Mouse (Mus musculus) forebrain, embryonic 15.5 days (tissue): ENCODE results near the gene Sarm1. TPM values are rescaled to one million over a fixed set of nuclear protein-coding genes. Genes with fewer than 3 reads are reported as not detected.
A peak's percentile ranks its signal among the peaks of the same experiment; 100 is the strongest.

ENCODE experiments used
- ATAC-seq: fragments of 200-750 bp; cut with Nextera tagmentation; replicated peaks from 2 replicates; pipeline ENCODE4 v1.8.0; 2017; ENCODE audit warnings: mild to moderate bottlenecking, moderate TSS enrichment, moderate library complexity
- H3K27ac ChIP-seq: fragments of 300-500 bp; sonication (generic); replicated peaks from 2 replicates; pipeline ENCODE4 v1.5.1; 2015; ENCODE audit warnings: mild to moderate bottlenecking, inconsistent platforms
- H3K27me3 ChIP-seq: fragments of 300-500 bp; sonication (generic); 2 replicates; pipeline ENCODE4 v1.6.1; 2015; ENCODE audit warnings: inconsistent platforms
- H3K36me3 ChIP-seq: fragments of 300-500 bp; sonication (generic); 2 replicates; pipeline ENCODE4 v1.6.1; 2015; ENCODE audit warnings: mild to moderate bottlenecking, inconsistent platforms
- H3K4me1 ChIP-seq: fragments of 300-500 bp; sonication (generic); 2 replicates; pipeline ENCODE4 v1.6.1; 2015; ENCODE audit warnings: inconsistent platforms
- H3K4me2 ChIP-seq: fragments of 300-500 bp; sonication (generic); replicated peaks from 2 replicates; pipeline ENCODE4 v1.6.1; 2015; ENCODE audit warnings: mild to moderate bottlenecking, inconsistent platforms
- H3K4me3 ChIP-seq: fragments of 300-500 bp; sonication (generic); 2 replicates; pipeline ENCODE4 v1.5.1; 2015; ENCODE audit warnings: mild to moderate bottlenecking, inconsistent platforms
- H3K9ac ChIP-seq: fragments of 300-500 bp; sonication (generic); replicated peaks from 2 replicates; pipeline ENCODE4 v1.6.1; 2015; ENCODE audit warnings: mild to moderate bottlenecking, inconsistent platforms
- H3K9me3 ChIP-seq: fragments of 300-500 bp; sonication (generic); 2 replicates; pipeline ENCODE4 v1.6.1; 2016; ENCODE audit warnings: inconsistent platforms
- WGBS: fragments of 180-500 bp; shearing (Covaris S2); methylation state at CpG from one replicate; pipeline ENCODE4 v1.1.7; 2015; ENCODE audit warnings: mixed read lengths; 5-methylcytosine and 5-hydroxymethylcytosine counted together
- polyA plus RNA-seq: library from polyadenylated mRNA; unstranded; fragments of >200 nt; fragmentation: Nextera tagmentation; extraction: Ambion mirVana; gene quantifications from 2 replicates; pipeline ENCODE4 v1.2.1, GENCODE M21; 2015

Gene Sarm1
- polyA plus RNA-seq, 1 experiment from 2014 or later: 48.3 TPM

GRCm38 (mm10) chr11:78528714-78529113 is 31.2 kb upstream of the Sarm1 start:
- WGBS: 84% methylated on average over 9 of the region's 9 CpGs
- H3K9ac ChIP-seq: no peak overlapping the region

DNA sequence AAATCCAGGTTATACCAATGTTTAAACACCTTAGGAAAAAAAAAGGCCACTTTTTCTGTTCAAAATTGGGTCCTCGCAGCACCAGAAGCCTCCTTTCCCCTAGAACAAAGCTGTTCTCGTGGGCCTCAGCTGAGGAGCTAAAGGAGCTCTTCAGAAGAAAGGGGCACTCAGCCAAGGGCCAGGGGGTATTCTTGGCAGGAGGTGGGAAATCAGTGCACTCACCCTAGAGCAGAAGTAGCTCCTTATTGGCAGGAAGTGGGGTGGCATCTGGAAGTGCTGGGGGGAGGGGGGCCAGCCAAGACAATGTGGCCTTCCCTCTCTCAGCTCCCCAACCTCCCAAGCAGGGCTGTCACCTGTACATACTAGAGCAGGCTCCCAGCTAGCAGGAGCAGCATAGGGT is 27.3 kb upstream of the Sarm1 start:
- 35% methylated on average over 2 of the region's 2 CpGs for WGBS
- Histone ChIP-seq H3K9me3 (no peaks in the 10 kb centered on the region), H3K9ac (no peak overlapping the region), H3K4me1 (no peaks in the 10 kb centered on the region), H3K36me3 (peaks cover 93% of the 10 kb centered on the region), H3K4me2 (no peak overlapping the region), H3K27me3 (no peaks in the 10 kb centered on the region), H3K27ac (peak overlapping the region; percentile 7; the same call in 1 of the 2 replicates), H3K4me3 (no peak overlapping the region)
- no peak for ATAC-seq

More at GRCm38 (mm10) chr11:78528714-78529113, 31.2 kb upstream of the Sarm1 start:
- H3K9me3 ChIP-seq: no peaks in the 10 kb centered on the region
- no peak overlapping the region for H3K4me3 ChIP-seq
- H3K36me3 ChIP-seq: peaks cover 61% of the 10 kb centered on the region
- no peak for ATAC-seq
- no peaks in the 10 kb centered on the region for H3K27me3 ChIP-seq
- H3K27ac ChIP-seq: no peak overlapping the region
- H3K4me2 ChIP-seq: no peak overlapping the region
- H3K4me1 ChIP-seq: no peaks in the 10 kb centered on the region

DNA sequence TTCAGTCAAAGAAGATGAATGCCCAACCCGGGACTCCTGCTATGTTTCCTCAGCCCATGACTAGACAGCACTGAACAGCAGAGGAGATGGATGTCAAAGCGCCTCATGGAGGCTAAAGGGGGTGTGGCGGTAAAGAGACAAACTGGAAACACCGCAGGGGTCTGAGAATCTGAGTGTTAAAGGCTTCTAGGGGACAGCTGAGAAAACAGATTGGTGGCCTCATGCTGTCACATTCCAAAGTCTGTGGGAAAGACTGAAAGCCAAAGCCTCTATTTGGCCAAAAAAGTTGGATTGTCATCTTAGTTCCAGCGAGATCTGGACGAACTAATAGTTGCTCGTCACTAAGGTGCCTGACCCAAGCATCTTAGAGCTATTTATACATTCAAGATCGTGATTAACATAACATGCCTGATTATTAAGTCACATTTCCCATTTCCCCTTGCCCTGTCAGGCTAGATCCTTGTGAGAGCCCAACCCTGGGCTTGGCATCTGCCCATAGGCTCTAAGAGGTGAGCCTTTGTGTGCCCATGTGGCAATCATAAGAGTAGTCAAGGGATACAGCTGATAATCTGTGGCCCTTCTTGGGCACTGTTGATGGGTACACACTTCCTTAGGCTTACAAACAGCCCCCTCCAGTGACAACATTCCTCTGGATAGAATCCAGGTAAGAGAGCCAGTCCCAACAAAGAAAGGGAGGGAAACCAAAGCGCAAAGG is 25.8 kb upstream of the Sarm1 start:
- H3K4me2 ChIP-seq: no peak overlapping the region
- no peak for ATAC-seq
- H3K36me3 ChIP-seq: peaks cover 95% of the 10 kb centered on the region
- H3K27ac ChIP-seq: 0 out of 2 replicates have a peak overlapping the region, but pooled peaks have one; percentile 21
- H3K9me3 ChIP-seq: no peaks in the 10 kb centered on the region
- no peaks in the 10 kb centered on the region for H3K27me3 ChIP-seq
- H3K4me3 ChIP-seq: no peak overlapping the region
- H3K9ac ChIP-seq: no peak overlapping the region
- H3K4me1 ChIP-seq: no peaks in the 10 kb centered on the region
- WGBS: 84% methylated on average over 9 of the region's 9 CpGs

DNA sequence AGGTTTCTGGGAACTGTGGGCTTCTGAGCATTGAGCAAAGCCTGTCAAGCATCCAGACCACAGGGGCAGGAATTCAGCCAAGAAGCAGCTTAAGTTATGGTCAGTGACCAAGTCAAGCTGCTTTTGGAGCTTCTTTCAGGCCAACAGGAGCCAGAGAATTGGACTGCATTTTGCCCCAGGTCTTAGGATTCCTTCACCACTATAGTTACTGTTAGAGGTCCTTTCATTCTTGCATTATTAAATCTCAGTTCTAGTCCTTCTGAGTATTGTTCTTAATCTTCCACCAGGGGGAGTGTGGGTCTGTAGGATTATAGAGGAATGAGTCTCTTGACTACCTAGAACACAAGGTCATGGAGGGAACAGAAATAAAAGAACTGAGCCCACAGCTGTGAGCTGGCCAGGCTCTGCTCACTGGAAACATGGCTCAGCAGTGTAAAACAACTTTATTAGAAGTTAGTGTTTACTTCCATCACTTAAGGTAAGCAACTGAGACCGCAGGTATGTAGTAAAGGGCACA is 25.0 kb upstream of the Sarm1 start:
- H3K36me3 ChIP-seq: peaks cover 97% of the 10 kb centered on the region
- no peaks in the 10 kb centered on the region for H3K4me1 ChIP-seq
- no peak overlapping the region for H3K4me3 ChIP-seq
- no peak for ATAC-seq
- H3K9ac ChIP-seq: no peak overlapping the region
- H3K4me2 ChIP-seq: no peak overlapping the region
- WGBS: 96% methylated on average over 1 of the region's 1 CpGs
- H3K27me3 ChIP-seq: no peaks in the 10 kb centered on the region
- H3K27ac ChIP-seq: no peak overlapping the region
- H3K9me3 ChIP-seq: no peaks in the 10 kb centered on the region

GRCm38 (mm10) chr11:78521880-78522279 is 24.3 kb upstream of the Sarm1 start:
- no peaks in the 10 kb centered on the region for H3K27me3 ChIP-seq
- H3K9ac ChIP-seq: no peak overlapping the region
- H3K4me1 ChIP-seq: no peaks in the 10 kb centered on the region
- whole genome bisulfite sequencing: 90% methylated on average over 3 of the region's 3 CpGs
- H3K27ac ChIP-seq: no peak overlapping the region
- H3K4me2 ChIP-seq: no peak overlapping the region
- no peaks in the 10 kb centered on the region for H3K9me3 ChIP-seq
- H3K36me3 ChIP-seq: peaks cover 92% of the 10 kb centered on the region
- no peak overlapping the region for H3K4me3 ChIP-seq
- no peak for ATAC-seq

DNA sequence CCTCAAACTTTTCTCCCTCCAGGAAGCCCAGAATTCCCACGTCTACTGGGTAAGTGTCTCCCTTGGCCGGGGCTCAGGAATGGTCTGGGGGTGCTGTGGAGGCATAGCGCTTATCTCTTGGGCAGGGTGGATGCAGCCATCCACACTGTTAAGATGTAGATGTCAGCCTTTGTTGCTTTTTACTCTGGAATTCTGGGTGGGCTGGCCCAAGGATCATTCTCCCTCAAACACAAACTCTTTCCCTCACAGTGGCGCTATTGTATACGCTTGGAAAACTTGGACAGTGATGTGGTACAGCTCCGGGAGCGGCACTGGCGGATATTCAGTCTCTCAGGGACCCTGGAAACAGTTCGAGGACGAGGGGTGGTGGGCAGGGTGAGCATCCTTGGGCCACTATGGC is 21.4 kb upstream of the Sarm1 start:
- no peak overlapping the region for H3K9ac ChIP-seq
- no peak overlapping the region for H3K27ac ChIP-seq
- ATAC-seq: no peak
- 90% methylated on average over 10 of the region's 10 CpGs for WGBS
- H3K4me1 ChIP-seq: no peaks in the 10 kb centered on the region
- peaks cover 89% of the 10 kb centered on the region for H3K36me3 ChIP-seq
- H3K27me3 ChIP-seq: no peaks in the 10 kb centered on the region
- H3K4me2 ChIP-seq: no peak overlapping the region
- H3K9me3 ChIP-seq: no peaks in the 10 kb centered on the region
- no peak overlapping the region for H3K4me3 ChIP-seq

GRCm38 (mm10) chr11:78515549-78516325 is 18.2 kb upstream of the Sarm1 start:
- H3K27me3 ChIP-seq: no peaks in the 10 kb centered on the region
- WGBS: 71% methylated on average over 2 of the region's 2 CpGs
- peaks cover 58% of the 10 kb centered on the region for H3K36me3 ChIP-seq
- no peak overlapping the region for H3K9ac ChIP-seq
- no peak overlapping the region for H3K4me3 ChIP-seq
- no peak for ATAC-seq
- H3K4me1 ChIP-seq: peaks cover 19% of the 10 kb centered on the region
- no peak overlapping the region for H3K27ac ChIP-seq
- H3K9me3 ChIP-seq: no peaks in the 10 kb centered on the region
- no peak overlapping the region for H3K4me2 ChIP-seq

DNA sequence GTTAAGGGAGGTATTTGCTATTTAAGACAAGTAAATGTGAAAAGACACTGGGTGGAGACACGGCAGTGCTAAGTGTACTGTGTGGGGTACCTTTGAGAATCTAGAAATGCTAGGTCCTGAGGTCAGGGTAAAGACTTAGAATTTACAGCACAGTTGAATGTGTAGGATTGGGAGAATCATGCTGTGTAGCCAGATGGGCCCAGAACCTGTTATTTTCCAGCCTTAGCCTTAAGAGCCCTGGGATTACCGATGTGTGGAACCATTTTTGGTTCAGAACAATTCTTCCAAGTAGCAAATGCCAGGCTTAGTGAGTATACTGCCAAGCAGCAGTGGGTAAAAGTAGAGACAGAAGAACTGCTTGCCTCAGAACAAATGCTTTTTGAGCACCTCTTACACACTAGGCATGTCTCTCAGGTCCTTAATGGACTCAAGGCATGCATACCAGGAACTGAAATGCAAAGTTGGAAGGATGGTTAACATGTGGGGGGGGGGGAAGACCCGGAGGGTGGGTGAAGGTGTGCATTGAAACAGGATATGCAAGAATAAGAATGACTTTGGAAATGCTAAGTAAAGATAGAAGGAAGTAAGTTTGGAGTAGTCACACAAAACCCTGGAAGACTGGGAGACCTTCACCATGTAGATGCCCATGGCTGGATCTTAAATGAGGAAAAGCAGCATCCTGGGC is 15.7 kb upstream of the Sarm1 start:
- ATAC-seq: no peak
- Histone ChIP-seq H3K4me3 (peak overlapping the region; percentile 96), H3K9me3 (no peaks in the 10 kb centered on the region), H3K4me2 (peak overlapping the region; percentile 92), H3K27ac (no peak overlapping the region), H3K27me3 (no peaks in the 10 kb centered on the region), H3K36me3 (peaks cover 41% of the 10 kb centered on the region), H3K9ac (peak overlapping the region; percentile 98), H3K4me1 (peaks cover 19% of the 10 kb centered on the region)
- WGBS: 67% methylated on average over 3 of the region's 3 CpGs

DNA sequence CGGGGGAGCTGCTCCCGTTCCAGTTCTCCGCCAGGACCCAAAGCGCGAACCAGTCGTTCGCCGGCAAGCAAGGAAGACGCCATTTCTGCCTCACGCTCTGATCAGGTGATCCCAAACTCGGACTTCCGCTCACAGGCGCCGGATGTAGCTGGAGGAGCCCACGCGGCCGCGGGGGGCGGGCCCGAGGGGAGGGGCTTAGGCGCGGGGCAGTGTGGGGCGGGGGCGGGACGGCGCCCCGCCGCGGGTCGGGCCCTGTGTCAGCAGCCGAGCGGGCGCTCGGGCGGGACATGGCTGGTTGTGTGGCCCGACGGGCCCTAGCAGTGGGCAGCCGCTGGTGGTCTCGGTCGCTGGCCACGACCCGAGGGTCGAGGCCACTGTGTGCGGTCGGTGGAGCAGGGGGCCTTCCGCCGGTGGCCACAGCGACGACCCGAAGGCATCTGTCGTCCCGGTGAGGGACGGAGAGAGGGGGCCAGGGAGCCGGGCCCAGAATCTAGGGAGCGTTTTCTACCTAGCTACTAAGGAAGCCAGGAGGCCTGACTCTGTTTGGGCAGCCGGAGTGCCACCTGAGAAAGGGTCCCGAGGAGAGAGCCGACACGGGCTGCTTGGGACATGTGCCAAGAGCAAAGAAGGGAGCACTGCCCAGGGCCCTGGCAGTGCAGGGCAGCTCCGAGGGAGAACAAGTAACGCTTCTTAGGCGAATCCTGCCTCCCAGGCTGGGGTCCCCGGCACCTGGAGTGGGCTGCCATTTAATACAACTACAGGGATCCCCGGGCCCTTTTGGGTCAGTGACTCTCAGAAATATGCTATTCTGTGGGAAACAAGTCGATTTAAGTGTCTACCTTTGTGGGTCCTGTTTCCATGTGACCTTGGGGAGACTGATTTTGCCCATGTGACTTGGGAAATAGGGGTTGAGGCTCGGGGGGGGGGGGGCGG is 14.7 kb upstream of the Sarm1 start, which contains the start of the genes Tmem199 and Poldip2:
Tmem199 (minus strand) TSS at position 148 of the 933 bp plus-strand sequence.
Poldip2 (plus strand) TSS at position 169 of the 933 bp plus-strand sequence.
- peak; percentile 97 for ATAC-seq
- peak within 1 kb of the TSS; percentile 96 for H3K4me3 ChIP-seq
- no peaks in the 10 kb centered on the region for H3K27me3 ChIP-seq
- H3K36me3 ChIP-seq: peaks cover 41% of the 10 kb centered on the region
- H3K9ac ChIP-seq: peak within 1 kb of the TSS; percentile 98
- under 1% methylated on average over 67 of the region's 67 CpGs for WGBS
- no peaks in the 10 kb centered on the region for H3K9me3 ChIP-seq
- peak within 1 kb of the TSS; percentile 85 for H3K27ac ChIP-seq
- peak within 1 kb of the TSS; percentile 92 for H3K4me2 ChIP-seq
- H3K4me1 ChIP-seq: peaks cover 19% of the 10 kb centered on the region

GRCm38 (mm10) chr11:78509148-78509547 is 11.6 kb upstream of the Sarm1 start:
- H3K27me3 ChIP-seq: no peaks in the 10 kb centered on the region
- H3K4me3 ChIP-seq: no peak overlapping the region
- H3K9me3 ChIP-seq: no peaks in the 10 kb centered on the region
- H3K4me2 ChIP-seq: no peak overlapping the region
- H3K4me1 ChIP-seq: peaks cover 19% of the 10 kb centered on the region
- 80% methylated on average over 5 of the region's 5 CpGs for WGBS
- peaks cover 25% of the 10 kb centered on the region for H3K36me3 ChIP-seq
- no peak overlapping the region for H3K9ac ChIP-seq
- no peak overlapping the region for H3K27ac ChIP-seq
- no peak for ATAC-seq

DNA sequence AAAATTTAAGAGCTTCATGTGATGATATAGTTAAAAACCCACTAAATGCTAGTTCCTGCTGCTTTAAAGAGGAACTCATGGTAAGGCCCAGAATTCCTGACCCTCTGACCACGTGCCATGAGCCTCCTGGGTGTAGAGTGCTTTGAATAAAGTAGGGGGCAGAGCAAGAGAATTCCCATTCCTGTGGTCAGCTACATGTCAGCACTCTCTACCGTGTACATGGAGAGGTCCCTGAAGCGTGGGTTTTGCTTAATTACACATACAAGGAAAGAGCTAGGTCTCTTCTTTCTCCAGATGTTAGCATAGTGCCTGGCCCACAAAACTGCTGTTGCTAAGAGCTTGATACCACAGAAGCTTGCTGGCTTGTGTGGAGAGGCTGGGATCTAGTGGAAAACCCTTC is 7.9 kb upstream of the Sarm1 start:
- 85% methylated on average over 3 of the region's 3 CpGs for WGBS
- peaks cover 8% of the 10 kb centered on the region for H3K4me1 ChIP-seq
- H3K4me3 ChIP-seq: no peak overlapping the region
- no peak overlapping the region for H3K27ac ChIP-seq
- no peaks in the 10 kb centered on the region for H3K27me3 ChIP-seq
- H3K4me2 ChIP-seq: no peak overlapping the region
- peaks cover 25% of the 10 kb centered on the region for H3K36me3 ChIP-seq
- H3K9me3 ChIP-seq: no peaks in the 10 kb centered on the region
- H3K9ac ChIP-seq: no peak overlapping the region
- no peak for ATAC-seq
